In the genomic region with DNA sequence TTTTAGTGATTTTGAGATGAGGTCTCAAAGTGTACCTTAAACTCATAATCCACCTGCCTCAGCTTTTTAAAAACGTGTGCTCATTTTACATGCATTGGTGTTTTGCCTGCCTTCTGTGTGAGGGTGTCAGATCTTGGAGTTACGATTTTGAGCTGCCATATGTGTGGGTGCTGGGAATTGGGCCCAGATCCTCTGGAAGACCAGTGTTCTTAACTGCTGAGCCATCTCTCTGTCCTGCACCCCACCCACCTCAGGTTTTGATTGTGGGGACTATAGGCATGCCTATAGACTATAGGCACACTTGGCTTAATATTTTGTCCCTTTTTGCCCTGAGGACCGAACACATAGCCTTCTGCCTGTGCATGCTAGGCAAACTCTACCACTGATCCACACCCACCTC, we compare ENCODE assay signal across 11 mouse cellular contexts. TPM values are rescaled to one million over a fixed set of nuclear protein-coding genes. Genes with fewer than 3 reads are reported as not detected.
"Had no signal": no experiment of that assay in that cellular context is flagged by ENCODE, and none has a peak within 500 bp of the region (broad histone marks: within the 10 kb centered on the region; RNA-seq: fewer than 3 reads in every experiment).

No protein-coding gene starts in this region.

- H3K27me3 ChIP-seq: liver, embryonic 15.5 days; neural tube, embryonic 15.5 days had no signal

- H3K4me1 ChIP-seq: liver, embryonic 15.5 days; midbrain, embryonic 10.5 days; neural tube, embryonic 15.5 days had no signal

- H3K4me2 ChIP-seq: liver, embryonic 11.5 days; liver, embryonic 15.5 days; lung, embryonic 14.5 days; neural tube, embryonic 15.5 days had no signal

- H3K9me3 ChIP-seq: limb, embryonic 10.5 days; liver, embryonic 15.5 days; midbrain, embryonic 10.5 days; neural tube, embryonic 15.5 days had no signal

- H3K4me3 ChIP-seq: layer of hippocampus, adult 2 months; limb, embryonic 10.5 days; liver, embryonic 15.5 days; midbrain, embryonic 10.5 days; myocyte; neural tube, embryonic 15.5 days had no signal

- H3K27ac ChIP-seq: layer of hippocampus, adult 2 months; limb, embryonic 10.5 days; liver, embryonic 15.5 days; midbrain, embryonic 10.5 days; neural tube, embryonic 15.5 days; stomach, postnatal 0 days had no signal

- H3K9ac ChIP-seq: liver, embryonic 15.5 days; lung, embryonic 14.5 days; neural tube, embryonic 15.5 days had no signal

RNA-seq across cellular contexts. Expression of a gene that starts 14.7 kb away (rescaled TPM):
- total RNA-seq: megakaryocyte, adult 5-6 weeks had no signal
- polyA plus RNA-seq: kidney, embryonic 14.5 days; lung, embryonic 14.5 days had no signal
